Mouse (Mus musculus) frontal cortex, postnatal 10 days (tissue): ENCODE measurements around the gene Lrrk1.

ENCODE experiments used
- DNase-seq, 2 experiments: peaks; one replicate each; pipeline ENCODE4 v3.0.0; 2022; ENCODE audit warnings: low spot score in 2 of 2, mixed read lengths in 1 of 2

The Lrrk1 gene

DNA sequence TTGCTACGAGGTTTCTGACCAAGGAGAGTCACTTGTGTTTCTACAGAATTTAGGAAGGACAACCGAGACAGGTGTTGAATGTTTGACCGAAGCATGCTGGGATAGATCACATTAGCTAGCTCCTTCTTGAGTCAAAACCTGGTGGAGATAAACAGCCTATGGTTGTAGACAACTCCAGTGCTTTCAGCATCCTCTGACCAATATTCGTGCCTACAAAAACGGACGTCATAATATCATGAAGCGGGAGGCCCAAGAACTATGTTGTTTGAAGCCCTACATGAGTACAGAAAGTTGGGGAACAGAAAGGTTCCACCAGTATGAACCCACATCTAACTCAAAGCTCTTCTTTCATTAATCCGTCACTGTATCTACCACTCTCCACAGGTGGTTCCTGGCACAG lies 3.3 kb downstream of the Lrrk1 start:
- DNase-seq: no peak

DNA sequence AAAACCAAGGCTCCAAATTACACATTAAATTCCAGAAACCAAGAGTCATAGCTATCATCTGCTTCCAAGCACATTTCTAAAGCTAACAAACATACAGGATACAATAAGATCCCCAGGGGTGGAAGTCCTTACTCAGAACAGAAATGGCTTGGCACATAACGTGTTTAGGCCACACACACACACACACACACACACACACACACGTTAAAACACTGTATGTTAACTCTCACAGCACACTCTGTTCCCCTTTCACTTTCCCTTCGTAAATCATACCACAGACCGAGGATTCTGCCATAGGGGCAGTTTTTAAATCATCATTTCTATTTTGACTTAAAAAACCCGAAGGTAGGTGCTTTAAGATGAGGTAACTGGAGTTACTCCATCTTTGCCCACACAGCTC lies 3.9 kb downstream of the Lrrk1 start:
- DNase-seq: no peak

DNA sequence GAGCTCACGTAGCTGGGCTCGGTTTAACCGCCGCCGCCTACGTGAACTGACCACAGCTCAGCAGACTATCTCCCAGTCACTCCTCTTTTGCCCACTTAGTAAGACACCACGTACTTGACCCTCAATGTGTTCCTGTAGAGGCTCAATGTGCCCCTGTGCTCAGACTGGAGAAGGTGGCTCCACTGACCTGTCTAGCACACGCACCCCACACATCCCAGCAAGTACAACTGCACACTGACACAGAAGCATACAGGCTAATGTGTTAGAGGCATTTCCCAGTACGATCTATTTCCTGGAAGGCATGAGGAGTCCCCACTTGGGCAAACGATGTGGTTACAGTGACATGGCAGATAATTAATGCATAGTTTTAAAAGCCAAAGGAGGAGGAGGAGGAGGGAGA lies 11.6 kb downstream of the Lrrk1 start:
- DNase-seq: no peak

- DNase-seq: no peak
These were observed 12.4 kb downstream of the Lrrk1 start for GRCm38 (mm10) chr7:66375736-66376135.

DNA sequence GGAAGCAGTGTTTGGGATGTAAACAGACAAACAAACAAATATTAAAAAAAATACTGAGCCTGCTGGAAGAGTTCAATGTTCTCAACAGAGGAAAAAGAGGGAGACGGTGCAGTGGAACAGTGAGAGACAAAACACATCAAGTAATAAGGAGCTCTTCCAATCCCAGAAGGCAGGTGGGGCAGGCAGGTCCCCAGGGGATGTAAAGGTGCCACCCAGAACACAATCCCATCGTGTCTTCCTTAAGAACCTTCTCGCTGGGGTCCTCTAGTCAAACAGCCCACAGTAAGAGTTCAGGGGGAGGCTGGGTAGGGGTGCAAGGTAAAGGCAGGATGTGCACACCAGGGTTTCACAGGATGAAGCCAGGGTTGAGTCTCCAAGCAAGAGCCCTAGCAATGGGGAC lies 14.8 kb downstream of the Lrrk1 start:
- no peak for DNase-seq

GRCm38 (mm10) chr7:66370970-66371369 lies 17.2 kb downstream of the Lrrk1 start:
- no peak for DNase-seq

GRCm38 (mm10) chr7:66369934-66370445 lies 18.2 kb downstream of the Lrrk1 start:
- no peak for DNase-seq

- no peak for DNase-seq
These were observed 18.8 kb downstream of the Lrrk1 start for GRCm38 (mm10) chr7:66369071-66369933.

DNA sequence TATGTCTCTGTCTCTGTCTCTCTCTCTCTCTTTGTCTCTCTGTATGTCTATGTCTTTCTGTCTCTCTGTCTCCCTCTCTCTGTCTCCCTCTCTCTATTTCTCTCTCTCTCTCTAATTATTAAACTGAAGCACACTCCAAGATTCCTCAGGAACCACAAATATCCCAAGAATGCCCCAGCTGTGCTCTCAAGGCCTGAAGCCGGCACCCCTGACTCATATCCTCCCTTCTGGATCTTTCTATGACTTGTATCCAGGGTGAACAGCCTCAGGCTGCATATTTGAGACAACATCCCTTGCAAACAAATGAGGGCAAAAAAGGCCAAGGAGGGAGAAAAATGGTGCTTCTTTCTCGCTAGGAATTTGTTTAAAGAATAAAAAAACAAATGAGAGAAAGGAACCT lies 22.2 kb downstream of the Lrrk1 start, which contains the start of gene Gm10974:
Gene Gm10974 (plus strand): TSS at position 2 of the 400 bp plus-strand sequence.
- no peak for DNase-seq

DNA sequence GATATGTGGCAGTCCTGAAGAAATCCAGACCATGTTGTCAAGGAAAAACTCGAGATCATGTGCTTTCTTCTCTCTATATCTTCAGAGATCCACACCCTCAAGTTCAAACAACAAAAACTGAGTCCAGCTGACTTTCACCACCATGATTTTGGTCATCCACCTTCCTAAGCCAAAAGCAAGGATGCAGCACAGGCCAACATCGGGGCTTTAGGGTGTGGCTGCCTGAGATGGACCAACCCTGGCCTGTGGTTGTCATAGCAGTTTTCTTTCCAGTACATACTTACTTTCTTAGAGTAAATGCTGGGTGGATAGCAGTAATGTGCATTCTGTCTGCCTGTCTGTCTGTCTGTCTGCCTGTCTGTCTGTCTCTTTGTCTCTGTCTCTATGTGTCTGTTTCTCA lies 22.7 kb downstream of the Lrrk1 start:
- DNase-seq: no peak

DNA sequence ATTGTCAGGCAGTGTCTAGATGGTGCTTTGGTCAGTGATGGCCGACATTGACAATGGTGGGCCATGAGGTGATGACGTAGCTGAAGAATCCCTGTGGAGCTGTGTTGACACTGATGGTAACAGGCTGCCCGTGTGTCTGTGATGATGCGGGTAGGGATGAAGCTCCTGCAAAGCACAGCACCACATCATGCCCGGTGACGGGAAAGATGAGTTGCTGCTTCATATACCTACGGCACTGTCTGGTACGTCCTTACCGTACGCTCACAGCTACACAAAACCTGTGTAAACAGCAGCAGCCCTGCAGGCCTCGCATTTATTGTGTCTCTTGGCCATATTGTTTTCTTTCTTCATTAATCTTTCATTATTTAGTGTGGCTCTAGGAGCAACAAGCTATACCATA lies 23.7 kb downstream of the Lrrk1 start:
- no peak for DNase-seq

GRCm38 (mm10) chr7:66359044-66359443 lies 29.1 kb downstream of the Lrrk1 start:
- DNase-seq: no peak

GRCm38 (mm10) chr7:66358461-66358860 lies 29.7 kb downstream of the Lrrk1 start:
- DNase-seq: no peak

GRCm38 (mm10) chr7:66355791-66356522 lies 32.2 kb downstream of the Lrrk1 start:
- DNase-seq: no peak

- no peak for DNase-seq
These were observed 33.2 kb downstream of the Lrrk1 start for GRCm38 (mm10) chr7:66354911-66355310.

- no peak for DNase-seq
These were observed 37.1 kb downstream of the Lrrk1 start for GRCm38 (mm10) chr7:66351074-66351473.

- DNase-seq: no peak
These were observed 38.5 kb downstream of the Lrrk1 start for GRCm38 (mm10) chr7:66349670-66350069.

- no peak for DNase-seq
These were observed 39.6 kb downstream of the Lrrk1 start for GRCm38 (mm10) chr7:66348588-66348987.

- no peak for DNase-seq
These were observed 41.0 kb downstream of the Lrrk1 start for GRCm38 (mm10) chr7:66346959-66347663.

DNA sequence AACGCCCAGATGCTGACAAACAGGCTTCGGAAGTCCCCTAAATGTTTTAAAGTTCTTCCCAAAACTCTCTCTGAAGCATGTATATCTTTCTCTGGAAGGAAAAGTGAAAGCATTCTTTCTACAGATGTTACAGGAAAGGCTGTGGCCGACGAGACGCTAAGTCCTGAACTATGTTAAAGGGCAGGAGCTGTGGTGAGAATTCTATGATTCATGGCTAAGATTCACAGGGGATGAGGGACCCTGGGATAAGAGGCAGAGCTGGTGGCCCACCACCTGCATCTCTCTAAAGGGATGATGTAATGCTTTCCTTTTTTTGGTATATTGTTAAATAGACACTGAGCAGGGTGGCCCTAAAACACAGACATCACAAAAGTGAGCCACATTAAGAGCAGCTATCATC lies 44.8 kb downstream of the Lrrk1 start:
- no peak for DNase-seq

DNA sequence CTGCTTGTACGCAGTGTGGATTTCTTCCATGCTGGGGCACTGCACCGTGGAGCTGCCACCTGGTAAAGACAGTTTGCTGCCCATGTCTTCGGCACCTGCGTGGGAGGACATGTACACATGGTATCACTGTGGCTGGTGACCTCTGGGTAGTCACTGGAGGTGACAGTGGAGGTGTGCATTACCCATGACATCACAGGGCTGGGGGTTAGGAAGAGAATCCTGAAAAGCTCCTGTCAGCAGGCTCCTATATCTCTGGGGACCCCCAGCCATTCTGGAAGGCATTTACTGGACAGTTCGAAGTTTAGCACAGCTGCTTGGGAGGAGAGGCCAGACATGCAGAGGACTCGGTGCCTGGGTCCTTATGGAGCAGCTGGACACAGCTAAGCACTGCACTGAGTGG lies 45.3 kb downstream of the Lrrk1 start:
- no peak for DNase-seq

- peak in 1 of 2 experiments; percentile 20 for DNase-seq
These were observed 45.8 kb downstream of the Lrrk1 start for GRCm38 (mm10) chr7:66342323-66342722.
